Mouse (Mus musculus) limb, embryonic 14.5 days (tissue): ENCODE data around the gene Slc39a11. TPM values are rescaled to one million over a fixed set of nuclear protein-coding genes. Genes with fewer than 3 reads are reported as not detected.

Experiments used
- ATAC-seq: fragments of 200-750 bp; cut with Nextera tagmentation; 2 replicates; pipeline ENCODE4 v1.8.0; 2017; ENCODE audit warnings: low read depth, moderate number of reproducible peaks, moderate TSS enrichment; ENCODE audit not compliant: low FRiP score
- DNase-seq: peaks from one replicate; pipeline ENCODE4 v3.0.0-alpha.2; 2015; ENCODE audit warnings: low spot score
- H3K27ac ChIP-seq: fragments of 300-500 bp; sonication (generic); replicated peaks from 2 replicates; pipeline ENCODE4 v1.5.1; 2014; ENCODE audit warnings: low read depth, mild to moderate bottlenecking, low read length, moderate library complexity, mixed read lengths
- H3K27me3 ChIP-seq: fragments of 300-500 bp; sonication (generic); 2 replicates; pipeline ENCODE4 v1.6.1; 2014; ENCODE audit warnings: low read length, mixed read lengths; ENCODE audit not compliant: control insufficient read depth, insufficient read depth
- H3K36me3 ChIP-seq: fragments of 300-500 bp; sonication (generic); 2 replicates; pipeline ENCODE4 v1.6.1; 2014; ENCODE audit warnings: mild to moderate bottlenecking, low read length, moderate library complexity, mixed read lengths; ENCODE audit not compliant: control insufficient read depth, insufficient read depth
- H3K4me1 ChIP-seq: fragments of 300-500 bp; sonication (generic); 2 replicates; pipeline ENCODE4 v1.6.1; 2014; ENCODE audit warnings: antibody characterized with exemption, low read length, mixed read lengths; ENCODE audit not compliant: control insufficient read depth, insufficient read depth
- H3K4me2 ChIP-seq: fragments of 300-500 bp; sonication (generic); replicated peaks from 2 replicates; pipeline ENCODE4 v1.6.1; 2014; ENCODE audit warnings: low read depth, mild to moderate bottlenecking, low read length, moderate library complexity; ENCODE audit not compliant: severe bottlenecking
- H3K4me3 ChIP-seq: fragments of 300-500 bp; sonication (generic); replicated peaks from 2 replicates; pipeline ENCODE4 v1.5.1; 2014; ENCODE audit warnings: low read length
- H3K9ac ChIP-seq: fragments of 300-500 bp; sonication (generic); 2 replicates; pipeline ENCODE4 v1.6.1; 2014; ENCODE audit warnings: mild to moderate bottlenecking, low read depth, low read length, moderate library complexity; ENCODE audit not compliant: severe bottlenecking
- H3K9me3 ChIP-seq: fragments of 300-500 bp; sonication (generic); 2 replicates; pipeline ENCODE4 v1.6.1; 2016; ENCODE audit warnings: low read length; ENCODE audit not compliant: control insufficient read depth
- POLR2A ChIP-seq: fragments of 200-500 bp; IDR thresholded peaks from 2 replicates; pipeline ENCODE4 v1.8.0; 2012; ENCODE audit warnings: inconsistent platforms, mild to moderate bottlenecking, moderate library complexity, borderline replicate concordance; ENCODE audit not compliant: insufficient read depth, insufficient read length; ENCODE audit errors: extremely low read depth
- WGBS: fragments of 180-500 bp; shearing (Covaris S2); extraction: QIAGEN DNeasy Blood & Tissue Kit; methylation state at CpG from one replicate; pipeline ENCODE4 v1.1.7; 2014; 5-methylcytosine and 5-hydroxymethylcytosine counted together
- polyA plus RNA-seq, 2 experiments: library from polyadenylated mRNA; depleted of rRNA in 1 of 2; stranded (reverse) in 1 of 2; unstranded in 1 of 2; fragments of >200 nt; fragmentation: Nextera tagmentation in 1 of 2; extraction: Ambion mirVana in 1 of 2; gene quantifications; 2 replicates each; pipeline versions ENCODE4 v1.2.1 to v1.2.3; 2012 to 2014

Slc39a11 gene
- polyA plus RNA-seq, 2 experiments, result 17.2 to 24.5 TPM

- peak; percentile 49 for DNase-seq
- H3K4me1 ChIP-seq, result peaks cover 3% of the 10 kb centered on the region; the same call in 1 of the 2 replicates
- ATAC-seq, result no peak
- H3K9ac ChIP-seq, result no peak overlapping the region
- no peaks in the 10 kb centered on the region for H3K9me3 ChIP-seq
- H3K27me3 ChIP-seq, result no peaks in the 10 kb centered on the region
- no peak overlapping the region for H3K4me2 ChIP-seq
- H3K4me3 ChIP-seq, result no peak overlapping the region
- TF ChIP-seq POLR2A, result no peak
- no peaks in the 10 kb centered on the region for H3K36me3 ChIP-seq
- 74% methylated on average over 7 of the region's 7 CpGs for WGBS
- H3K27ac ChIP-seq, result no peak overlapping the region
Measured at GRCm38 (mm10) chr11:113431161-113431560, 218.7 kb downstream of the Slc39a11 start.

DNA sequence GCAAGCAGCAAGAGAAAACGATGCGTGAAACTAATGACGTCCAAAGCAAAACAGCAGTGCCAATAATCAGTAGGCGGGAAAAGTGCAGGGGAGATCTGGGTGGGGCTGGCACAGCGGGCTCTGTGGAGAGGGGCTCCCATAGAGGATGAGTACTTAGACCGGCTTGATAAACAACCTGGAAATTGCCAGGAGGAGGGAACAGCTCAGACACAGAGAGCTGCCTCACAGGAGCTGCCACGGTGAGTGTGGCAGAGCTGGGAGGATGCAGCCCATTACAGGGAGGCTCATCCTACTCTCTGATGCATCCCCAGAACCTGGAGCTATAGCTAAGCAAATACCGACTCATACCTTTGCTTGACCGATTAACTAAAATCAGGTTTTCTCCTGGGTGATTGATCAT is 224.0 kb downstream of the Slc39a11 start:
- no peak for ATAC-seq
- Histone ChIP-seq H3K4me2 (no peak overlapping the region), H3K36me3 (no peaks in the 10 kb centered on the region), H3K27me3 (no peaks in the 10 kb centered on the region), H3K9ac (no peak overlapping the region), H3K4me1 (peaks cover 3% of the 10 kb centered on the region; the same call in 1 of the 2 replicates), H3K27ac (no peak overlapping the region), H3K4me3 (no peak overlapping the region), H3K9me3 (no peaks in the 10 kb centered on the region)
- 56% methylated on average over 9 of the region's 9 CpGs for WGBS
- no peak for DNase-seq
- no peak for TF ChIP-seq POLR2A

GRCm38 (mm10) chr11:113425454-113425853 is 224.4 kb downstream of the Slc39a11 start:
- TF ChIP-seq POLR2A, result no peak
- H3K36me3 ChIP-seq, result no peaks in the 10 kb centered on the region
- no peak for DNase-seq
- H3K27ac ChIP-seq, result no peak overlapping the region
- H3K9me3 ChIP-seq, result no peaks in the 10 kb centered on the region
- H3K4me3 ChIP-seq, result no peak overlapping the region
- peaks cover 3% of the 10 kb centered on the region; the same call in 1 of the 2 replicates for H3K4me1 ChIP-seq
- ATAC-seq, result no peak
- WGBS, result 49% methylated on average over 3 of the region's 3 CpGs
- H3K9ac ChIP-seq, result no peak overlapping the region
- no peaks in the 10 kb centered on the region for H3K27me3 ChIP-seq
- no peak overlapping the region for H3K4me2 ChIP-seq

DNA sequence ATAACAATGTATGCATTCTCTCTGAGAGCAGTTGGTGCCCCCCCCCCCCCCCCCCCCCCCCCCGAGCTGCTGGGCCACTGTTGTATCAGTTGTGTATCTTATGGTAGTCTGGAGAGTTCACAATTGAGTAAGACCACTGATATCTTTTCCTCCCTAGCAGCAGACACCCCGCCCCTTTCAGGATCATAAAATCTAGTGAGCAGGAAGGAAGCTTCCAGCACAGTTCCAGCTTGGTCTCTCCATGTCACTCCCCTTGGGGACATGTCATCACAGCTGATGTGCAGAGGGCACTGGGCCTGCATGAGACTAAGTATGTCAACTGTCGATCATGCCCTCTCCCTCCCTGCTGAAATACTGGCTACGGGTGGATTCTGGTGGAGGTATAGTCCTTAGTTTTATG is 225.1 kb downstream of the Slc39a11 start:
- ATAC-seq (no peak), DNase-seq (no peak)
- no peak overlapping the region for H3K9ac ChIP-seq
- H3K9me3 ChIP-seq, result no peaks in the 10 kb centered on the region
- no peak overlapping the region for H3K4me2 ChIP-seq
- TF ChIP-seq POLR2A, result no peak
- H3K4me1 ChIP-seq, result peaks cover 3% of the 10 kb centered on the region; the same call in 1 of the 2 replicates
- H3K36me3 ChIP-seq, result no peaks in the 10 kb centered on the region
- 86% methylated on average over 2 of the region's 4 CpGs for WGBS
- no peaks in the 10 kb centered on the region for H3K27me3 ChIP-seq
- no peak overlapping the region for H3K27ac ChIP-seq
- H3K4me3 ChIP-seq, result no peak overlapping the region

GRCm38 (mm10) chr11:113422598-113422997 is 227.3 kb downstream of the Slc39a11 start:
- ATAC-seq (no peak), DNase-seq (no peak)
- H3K27ac ChIP-seq, result no peak overlapping the region
- H3K36me3 ChIP-seq, result no peaks in the 10 kb centered on the region
- H3K27me3 ChIP-seq, result no peaks in the 10 kb centered on the region
- no peak overlapping the region for H3K9ac ChIP-seq
- H3K4me3 ChIP-seq, result no peak overlapping the region
- TF ChIP-seq POLR2A, result no peak
- no peak overlapping the region for H3K4me2 ChIP-seq
- no peaks in the 10 kb centered on the region for H3K9me3 ChIP-seq
- H3K4me1 ChIP-seq, result peaks cover 3% of the 10 kb centered on the region; the same call in 1 of the 2 replicates
- WGBS, result 93% methylated on average over 7 of the region's 7 CpGs
